Mouse (Mus musculus) bone marrow, adult 2 months (tissue): Measurements from ENCODE around the gene Arhgef3.

Experiments used
- CTCF ChIP-seq: fragments of 200-500 bp; IDR thresholded peaks from 2 replicates; pipeline ENCODE4 v1.5.1; 2011; ENCODE audit warnings: low read length, control low read depth; ENCODE audit not compliant: control insufficient read depth, insufficient read depth
- POLR2A ChIP-seq: fragments of 200-500 bp; IDR thresholded peaks from 2 replicates; pipeline ENCODE4 v1.6.1; 2011; ENCODE audit warnings: low read depth, mild to moderate bottlenecking, control low read depth, low read length, borderline replicate concordance; ENCODE audit not compliant: control insufficient read depth

DNA sequence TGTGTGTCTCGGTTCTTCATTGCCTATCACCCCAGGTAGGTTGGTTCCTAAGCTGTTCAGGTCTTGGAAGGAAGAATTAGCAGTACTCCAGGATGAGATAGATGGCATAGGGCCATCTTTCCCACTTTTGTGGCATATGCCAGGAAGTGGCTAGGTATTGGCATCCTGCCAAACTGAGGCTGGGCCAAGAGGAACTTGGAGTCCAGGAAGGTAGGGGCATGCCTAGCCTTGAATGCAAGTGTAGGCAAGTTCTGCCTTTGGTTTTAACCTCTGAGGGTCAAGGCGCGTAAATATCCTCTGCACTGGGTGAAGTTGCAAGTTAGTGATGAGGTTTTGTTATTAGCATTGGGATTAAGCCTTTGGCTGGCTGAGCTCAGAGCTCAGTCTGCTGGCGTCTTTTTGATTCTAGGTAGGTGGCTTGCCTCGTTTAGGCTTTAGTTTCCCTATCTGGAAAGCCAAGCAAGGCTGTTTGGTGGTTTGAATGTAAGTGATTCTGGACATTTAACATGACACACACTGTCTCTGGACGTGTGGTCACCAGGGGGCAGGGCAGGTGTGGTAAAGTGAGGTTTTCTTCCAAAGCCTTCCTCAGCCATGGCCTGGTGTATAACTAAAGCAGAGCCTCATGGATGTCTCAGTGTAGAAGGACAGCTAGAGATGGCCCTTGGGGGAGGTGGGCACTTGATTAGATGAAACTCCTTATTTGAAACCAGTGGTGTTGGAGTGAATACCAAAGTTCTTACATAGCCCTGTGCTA lies 5.8 kb upstream of the Arhgef3 start:
- no peak for TF ChIP-seq CTCF
- TF ChIP-seq POLR2A: no peak
